Mouse (Mus musculus): Measurements from ENCODE around the gene Vwa3b. TPM values are rescaled to one million over a fixed set of nuclear protein-coding genes. Genes with fewer than 3 reads are reported as not detected.

Gene Vwa3b
- polyA plus RNA-seq, 1 experiment from 2014 or later = 1.1 TPM

DNA sequence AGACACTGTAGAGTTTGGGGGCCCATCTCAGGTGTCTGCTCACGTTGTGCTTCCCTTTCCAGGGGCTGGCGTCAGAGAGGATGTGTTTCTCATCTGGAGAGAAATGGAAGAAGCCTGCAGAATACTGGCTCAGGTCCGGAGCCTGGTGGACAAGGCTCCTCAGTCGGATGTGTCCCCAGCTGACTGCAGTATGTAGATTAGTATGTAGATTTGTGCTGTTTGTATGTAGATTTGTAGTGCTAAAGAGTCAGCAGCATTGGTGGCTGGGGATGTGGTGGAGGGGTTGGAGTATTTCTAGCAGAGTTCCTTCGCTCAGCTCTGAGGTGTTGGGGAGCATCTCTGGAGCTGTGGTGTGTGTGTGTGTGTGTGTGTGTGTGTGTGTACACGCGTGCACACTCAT is 58.8 kb downstream of the Vwa3b start:
- H3K9ac ChIP-seq (ENCODE audit: low read length) = no peak overlapping the region
- no peak for ATAC-seq (ENCODE audit: low FRiP score, low TSS enrichment)

DNA sequence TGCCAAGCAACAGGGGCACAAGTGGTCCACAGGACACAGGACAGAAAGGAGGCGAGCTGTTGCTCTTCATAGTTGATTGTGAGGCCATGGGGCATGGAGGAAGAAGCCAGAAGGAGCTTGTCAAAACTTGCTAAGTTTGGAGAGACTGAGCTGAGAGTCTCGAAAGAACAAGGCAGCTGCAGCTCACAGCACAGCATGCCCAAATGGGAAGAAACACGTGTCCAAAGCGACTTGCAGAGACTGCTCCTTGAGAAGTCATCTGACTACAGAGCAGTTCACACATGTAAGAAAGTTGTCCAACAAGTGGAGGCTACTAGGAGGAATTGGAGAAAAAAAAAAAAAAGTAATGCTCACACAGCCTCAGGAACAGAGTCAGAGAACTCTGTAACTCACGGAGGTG is 62.8 kb downstream of the Vwa3b start:
- peak overlapping the region; percentile 78 for H3K27ac ChIP-seq (replicated peaks)
- DNase-seq (ENCODE audit: low spot score) (no peak), ATAC-seq (ENCODE audit: low FRiP score, low TSS enrichment) (no peak)
- no peaks in the 10 kb centered on the region for H3K27me3 ChIP-seq (ENCODE audit: control insufficient read depth, insufficient read depth, low read length)
- H3K36me3 ChIP-seq (ENCODE audit: control insufficient read depth, insufficient read depth, low read length) = no peaks in the 10 kb centered on the region
- no peak overlapping the region for H3K4me3 ChIP-seq (ENCODE audit: low read depth, low read length)
- H3K9ac ChIP-seq (ENCODE audit: low read length) = no peak overlapping the region
- no peaks in the 10 kb centered on the region for H3K4me1 ChIP-seq (replicated peaks; ENCODE audit: control insufficient read depth, insufficient read depth)
- H3K9me3 ChIP-seq (ENCODE audit: control insufficient read depth, low read length) = no peaks in the 10 kb centered on the region
- WGBS = 61% methylated on average over 5 of the region's 5 CpGs
- H3K4me2 ChIP-seq (replicated peaks; ENCODE audit: low read depth) = no peak overlapping the region
- no peak for TF ChIP-seq CTCF (IDR thresholded peaks at IDR 0.05; ENCODE audit: low read depth)
- TF ChIP-seq EP300 (optimal IDR thresholded peaks at IDR 0.05) = no peak

More for the DNA sequence above, 58.8 kb downstream of the Vwa3b start:
- Histone ChIP-seq H3K27me3 (ENCODE audit: control insufficient read depth, insufficient read depth, low read length) (no peaks in the 10 kb centered on the region), H3K27ac (replicated peaks) (no peak overlapping the region), H3K4me3 (ENCODE audit: low read depth, low read length) (no peak overlapping the region), H3K9me3 (ENCODE audit: control insufficient read depth, low read length) (no peaks in the 10 kb centered on the region), H3K36me3 (ENCODE audit: control insufficient read depth, insufficient read depth, low read length) (no peaks in the 10 kb centered on the region), H3K4me2 (replicated peaks; ENCODE audit: low read depth) (no peak overlapping the region), H3K4me1 (replicated peaks; ENCODE audit: control insufficient read depth, insufficient read depth) (no peaks in the 10 kb centered on the region)
- TF ChIP-seq CTCF (IDR thresholded peaks at IDR 0.05; ENCODE audit: low read depth) (no peak), EP300 (optimal IDR thresholded peaks at IDR 0.05) (no peak)
- DNase-seq (ENCODE audit: low spot score) = no peak
- WGBS = 70% methylated on average over 7 of the region's 7 CpGs

DNA sequence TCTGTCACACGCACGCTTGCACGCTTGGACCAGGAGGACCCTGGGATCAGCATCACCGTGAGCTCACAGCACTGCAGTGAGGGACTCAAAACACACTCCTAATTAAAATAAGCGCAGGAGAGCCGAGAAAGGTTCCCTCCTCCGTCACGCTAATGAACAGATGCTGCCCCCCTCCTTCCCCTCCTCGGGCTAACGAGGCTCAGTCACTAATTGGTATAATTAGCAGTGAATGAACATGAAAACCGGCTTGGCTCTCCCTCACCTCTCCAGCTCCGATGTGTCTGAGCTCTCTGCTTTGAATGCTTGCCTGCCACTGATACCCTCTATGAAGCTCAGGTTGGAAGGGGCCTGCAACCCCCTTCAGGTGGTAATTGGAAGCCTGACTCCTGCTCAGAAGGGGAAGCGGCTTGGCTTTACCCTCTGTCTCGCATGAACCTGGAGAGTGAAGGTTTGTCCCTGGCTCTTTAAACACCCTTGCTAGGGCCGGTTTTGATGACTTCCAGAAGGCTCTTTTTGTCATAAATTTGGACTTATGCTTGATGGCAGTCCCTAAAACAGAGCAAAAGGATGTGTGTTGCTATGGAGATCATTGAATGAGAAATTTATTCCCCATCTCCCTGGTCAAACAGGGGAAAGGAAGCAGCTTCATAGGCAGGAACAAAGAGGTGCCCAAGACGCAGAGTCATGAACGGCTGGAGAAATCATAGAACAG is 71.1 kb downstream of the Vwa3b start:
- 70% methylated on average over 17 of the region's 17 CpGs for WGBS
- ATAC-seq (ENCODE audit: low FRiP score, low TSS enrichment) (no peak), DNase-seq (ENCODE audit: low spot score) (no peak)
- no peaks in the 10 kb centered on the region for H3K36me3 ChIP-seq (ENCODE audit: control insufficient read depth, insufficient read depth, low read length)
- H3K4me3 ChIP-seq (ENCODE audit: low read depth, low read length) = no peak overlapping the region
- TF ChIP-seq CTCF (IDR thresholded peaks at IDR 0.05; ENCODE audit: low read depth) (no peak), EP300 (optimal IDR thresholded peaks at IDR 0.05) (no peak)
- no peak overlapping the region for H3K27ac ChIP-seq (replicated peaks)
- no peaks in the 10 kb centered on the region for H3K9me3 ChIP-seq (ENCODE audit: control insufficient read depth, low read length)
- no peak overlapping the region for H3K9ac ChIP-seq (ENCODE audit: low read length)
- no peaks in the 10 kb centered on the region for H3K4me1 ChIP-seq (replicated peaks; ENCODE audit: control insufficient read depth, insufficient read depth)
- H3K4me2 ChIP-seq (replicated peaks; ENCODE audit: low read depth) = no peak overlapping the region
- H3K27me3 ChIP-seq (ENCODE audit: control insufficient read depth, insufficient read depth, low read length) = no peaks in the 10 kb centered on the region

DNA sequence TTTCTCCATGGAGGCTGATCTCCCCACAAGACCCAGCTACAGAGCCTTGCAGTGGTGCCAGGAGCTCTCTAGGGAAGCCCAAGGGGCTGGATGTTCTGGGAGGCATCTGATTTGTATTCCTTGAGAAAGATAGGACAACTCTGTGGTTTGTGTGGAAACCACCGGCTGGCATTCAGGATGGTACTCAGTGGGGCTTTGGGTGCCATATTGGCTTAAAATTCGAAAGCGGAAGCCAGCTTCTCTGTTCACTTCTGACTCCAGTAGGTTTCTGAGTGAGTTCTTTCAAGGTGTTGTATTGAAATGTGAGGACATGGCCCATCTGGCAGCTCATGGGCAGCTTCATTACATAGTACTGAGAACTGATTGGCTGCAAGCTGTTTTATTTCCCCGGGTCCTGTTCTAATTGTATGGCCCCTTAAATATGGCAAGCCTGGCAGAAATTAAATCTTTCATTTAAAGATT is 71.7 kb downstream of the Vwa3b start:
- no peak for TF ChIP-seq CTCF (IDR thresholded peaks at IDR 0.05; ENCODE audit: low read depth)
- TF ChIP-seq EP300 (optimal IDR thresholded peaks at IDR 0.05) = no peak
- ATAC-seq (ENCODE audit: low FRiP score, low TSS enrichment) = no peak
- Histone ChIP-seq H3K9me3 (ENCODE audit: control insufficient read depth, low read length) (no peaks in the 10 kb centered on the region), H3K4me3 (ENCODE audit: low read depth, low read length) (no peak overlapping the region), H3K27ac (replicated peaks) (no peak overlapping the region), H3K4me1 (replicated peaks; ENCODE audit: control insufficient read depth, insufficient read depth) (no peaks in the 10 kb centered on the region), H3K9ac (ENCODE audit: low read length) (no peak overlapping the region), H3K27me3 (ENCODE audit: control insufficient read depth, insufficient read depth, low read length) (no peaks in the 10 kb centered on the region), H3K36me3 (ENCODE audit: control insufficient read depth, insufficient read depth, low read length) (no peaks in the 10 kb centered on the region), H3K4me2 (replicated peaks; ENCODE audit: low read depth) (no peak overlapping the region)
- no peak for DNase-seq (ENCODE audit: low spot score)
- WGBS = 93% methylated on average over 4 of the region's 4 CpGs

DNA sequence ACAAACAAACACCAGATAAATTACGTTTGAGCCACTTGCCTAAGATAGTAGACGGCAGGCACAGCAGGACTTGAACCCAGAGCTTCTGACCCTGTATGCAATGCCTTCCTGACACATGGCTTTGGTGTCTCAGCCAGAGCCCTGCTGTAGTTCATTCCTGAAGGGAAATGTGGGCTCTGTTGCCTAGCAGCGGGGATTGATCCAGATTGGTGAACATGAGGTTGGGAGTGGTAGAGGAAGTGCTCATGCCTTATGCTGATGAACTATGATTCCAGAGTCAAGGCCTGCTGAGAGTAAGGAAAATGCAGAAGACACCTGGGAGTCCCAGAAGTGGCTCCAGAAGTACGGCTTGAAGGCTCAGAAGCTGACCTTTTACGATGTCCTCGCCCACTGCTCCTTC is 74.0 kb downstream of the Vwa3b start:
- H3K9me3 ChIP-seq (ENCODE audit: control insufficient read depth, low read length) = no peaks in the 10 kb centered on the region
- DNase-seq (ENCODE audit: low spot score) = no peak
- 87% methylated on average over 6 of the region's 6 CpGs for WGBS
- H3K4me2 ChIP-seq (replicated peaks; ENCODE audit: low read depth) = no peak overlapping the region
- H3K27ac ChIP-seq (replicated peaks) = no peak overlapping the region
- no peak overlapping the region for H3K9ac ChIP-seq (ENCODE audit: low read length)
- no peaks in the 10 kb centered on the region for H3K4me1 ChIP-seq (replicated peaks; ENCODE audit: control insufficient read depth, insufficient read depth)
- H3K27me3 ChIP-seq (ENCODE audit: control insufficient read depth, insufficient read depth, low read length) = no peaks in the 10 kb centered on the region
- no peak for TF ChIP-seq EP300 (optimal IDR thresholded peaks at IDR 0.05)
- TF ChIP-seq CTCF (IDR thresholded peaks at IDR 0.05; ENCODE audit: low read depth) = no peak
- ATAC-seq (ENCODE audit: low FRiP score, low TSS enrichment) = no peak
- H3K36me3 ChIP-seq (ENCODE audit: control insufficient read depth, insufficient read depth, low read length) = no peaks in the 10 kb centered on the region
- no peak overlapping the region for H3K4me3 ChIP-seq (ENCODE audit: low read depth, low read length)

DNA sequence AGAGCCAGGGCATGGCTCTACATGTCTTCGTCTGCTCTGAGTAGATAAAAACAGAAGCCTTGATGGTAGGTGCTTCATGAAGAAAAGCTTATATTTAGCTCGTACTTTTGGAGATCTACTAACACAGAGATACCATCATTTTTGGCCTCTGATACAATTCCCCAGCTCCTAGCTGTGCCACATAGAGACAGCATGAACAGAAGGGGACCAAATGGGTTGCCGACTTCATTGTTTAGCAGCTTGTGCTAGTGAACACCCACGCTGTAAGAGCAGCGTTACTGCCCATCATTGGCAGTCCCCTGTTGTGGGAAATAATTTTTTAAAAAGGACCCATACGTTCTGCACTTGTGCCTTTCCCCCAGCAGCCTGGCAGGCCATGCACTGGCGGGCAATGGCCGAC is 74.6 kb downstream of the Vwa3b start:
- H3K27ac ChIP-seq (replicated peaks) = no peak overlapping the region
- ATAC-seq (ENCODE audit: low FRiP score, low TSS enrichment) = no peak
- H3K4me2 ChIP-seq (replicated peaks; ENCODE audit: low read depth) = no peak overlapping the region
- no peak for TF ChIP-seq CTCF (IDR thresholded peaks at IDR 0.05; ENCODE audit: low read depth)
- TF ChIP-seq EP300 (optimal IDR thresholded peaks at IDR 0.05) = no peak
- H3K4me1 ChIP-seq (replicated peaks; ENCODE audit: control insufficient read depth, insufficient read depth) = no peaks in the 10 kb centered on the region
- H3K9ac ChIP-seq (ENCODE audit: low read length) = no peak overlapping the region
- H3K36me3 ChIP-seq (ENCODE audit: control insufficient read depth, insufficient read depth, low read length) = no peaks in the 10 kb centered on the region
- no peak for DNase-seq (ENCODE audit: low spot score)
- H3K27me3 ChIP-seq (ENCODE audit: control insufficient read depth, insufficient read depth, low read length) = no peaks in the 10 kb centered on the region
- 90% methylated on average over 8 of the region's 8 CpGs for whole genome bisulfite sequencing
- no peaks in the 10 kb centered on the region for H3K9me3 ChIP-seq (ENCODE audit: control insufficient read depth, low read length)
- H3K4me3 ChIP-seq (ENCODE audit: low read depth, low read length) = no peak overlapping the region
